Mouse (Mus musculus) embryonic facial prominence, embryonic 11.5 days (tissue): ENCODE measurements around the gene Crhr1. TPM values are rescaled to one million over a fixed set of nuclear protein-coding genes. Genes with fewer than 3 reads are reported as not detected.
A peak's percentile ranks its signal among the peaks of the same experiment; 100 is the strongest.

ENCODE experiments used
- ATAC-seq: fragments of 200-750 bp; cut with Nextera tagmentation; replicated peaks from 2 replicates; pipeline ENCODE4 v1.8.0; 2017; ENCODE audit warnings: low read depth; ENCODE audit not compliant: insufficient number of reproducible peaks, low FRiP score, low TSS enrichment
- DNase-seq: peaks from one replicate; pipeline ENCODE4 v3.0.0-alpha.2; 2015; ENCODE audit warnings: low spot score
- H3K27ac ChIP-seq: fragments of 300-500 bp; sonication (generic); replicated peaks from 2 replicates; pipeline ENCODE4 v1.5.1; 2014; ENCODE audit warnings: mild to moderate bottlenecking, low read depth, low read length, control low read depth
- H3K27me3 ChIP-seq: fragments of 300-500 bp; sonication (generic); 2 replicates; pipeline ENCODE4 v1.6.1; 2014; ENCODE audit warnings: mild to moderate bottlenecking, low read length, moderate library complexity, mixed read lengths; ENCODE audit not compliant: control insufficient read depth, insufficient read depth
- H3K36me3 ChIP-seq: fragments of 300-500 bp; sonication (generic); replicated peaks from 2 replicates; pipeline ENCODE4 v1.6.1; 2014; ENCODE audit warnings: low read depth, mild to moderate bottlenecking, low read length, moderate library complexity, mixed read lengths; ENCODE audit not compliant: control insufficient read depth, insufficient read depth
- H3K4me1 ChIP-seq: fragments of 300-500 bp; sonication (generic); 2 replicates; pipeline ENCODE4 v1.6.1; 2014; ENCODE audit warnings: low read length, mixed read lengths; ENCODE audit not compliant: control insufficient read depth, insufficient read depth
- H3K4me2 ChIP-seq: fragments of 300-500 bp; sonication (generic); 2 replicates; pipeline ENCODE4 v1.6.1; 2014; ENCODE audit warnings: low read depth, mild to moderate bottlenecking, control low read depth, low read length, moderate library complexity
- H3K4me3 ChIP-seq: fragments of 300-500 bp; sonication (generic); 2 replicates; pipeline ENCODE4 v1.5.1; 2014; ENCODE audit warnings: low read depth, low read length, control low read depth
- H3K9ac ChIP-seq: fragments of 300-500 bp; sonication (generic); replicated peaks from 2 replicates; pipeline ENCODE4 v1.6.1; 2014; ENCODE audit warnings: mild to moderate bottlenecking, control low read depth, low read length
- H3K9me3 ChIP-seq: fragments of 300-500 bp; sonication (generic); replicated peaks from 2 replicates; pipeline ENCODE4 v1.6.1; 2016; ENCODE audit warnings: mild to moderate bottlenecking, low read length, inconsistent platforms, mixed read lengths; ENCODE audit not compliant: control insufficient read depth
- WGBS: fragments of 180-500 bp; shearing (Covaris S2); extraction: QIAGEN DNeasy Blood & Tissue Kit; methylation state at CpG from one replicate; pipeline ENCODE4 v1.1.7; 2014; 5-methylcytosine and 5-hydroxymethylcytosine counted together
- polyA plus RNA-seq: library from polyadenylated mRNA; unstranded; fragments of >200 nt; fragmentation: Nextera tagmentation; extraction: Ambion mirVana; gene quantifications from 2 replicates; pipeline ENCODE4 v1.2.1, GENCODE M21; 2014

Crhr1 gene
- polyA plus RNA-seq, 1 experiment from 2014 or later: 0.14 TPM

DNA sequence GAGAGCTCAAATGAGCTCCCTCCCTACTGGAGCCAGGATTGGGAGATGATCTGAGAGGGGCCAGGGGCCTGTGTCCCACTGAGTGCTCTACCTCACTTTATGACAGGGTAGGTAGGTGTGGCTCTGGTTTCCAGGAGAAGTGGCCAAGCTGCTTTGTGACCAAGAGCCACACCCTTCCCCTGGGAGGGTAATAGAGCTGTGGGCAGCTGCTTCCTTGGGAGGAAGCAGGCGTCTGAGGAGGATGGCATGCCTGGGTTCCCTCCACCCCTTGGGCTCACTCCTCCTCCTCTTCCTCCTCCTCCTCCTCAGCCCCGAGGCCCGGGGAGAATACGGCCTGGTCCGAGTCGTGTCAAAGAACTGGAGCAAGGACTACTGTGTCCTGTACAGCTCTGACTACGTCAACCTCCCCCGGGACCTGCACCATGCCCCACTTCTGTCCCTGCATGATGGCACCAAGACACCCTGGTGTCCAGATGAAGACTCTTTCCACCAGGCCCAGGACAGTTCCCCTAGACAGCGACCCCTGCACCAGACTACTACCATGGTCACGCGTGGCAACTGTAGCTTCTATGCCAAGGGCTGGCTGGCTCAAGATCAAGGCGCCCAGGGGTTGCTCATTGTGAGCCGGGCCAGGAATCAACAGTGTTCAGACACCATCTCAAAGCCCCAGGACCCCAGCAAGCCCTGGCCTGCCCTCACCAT lies 53.6 kb downstream of the Crhr1 start, which contains the start of gene Sppl2c:
Sppl2c (plus strand) TSS at position 193 of the 702 bp plus-strand sequence.
- H3K27ac ChIP-seq: no peak within 1 kb of the TSS
- 83% methylated on average over 13 of the region's 13 CpGs for WGBS

DNA sequence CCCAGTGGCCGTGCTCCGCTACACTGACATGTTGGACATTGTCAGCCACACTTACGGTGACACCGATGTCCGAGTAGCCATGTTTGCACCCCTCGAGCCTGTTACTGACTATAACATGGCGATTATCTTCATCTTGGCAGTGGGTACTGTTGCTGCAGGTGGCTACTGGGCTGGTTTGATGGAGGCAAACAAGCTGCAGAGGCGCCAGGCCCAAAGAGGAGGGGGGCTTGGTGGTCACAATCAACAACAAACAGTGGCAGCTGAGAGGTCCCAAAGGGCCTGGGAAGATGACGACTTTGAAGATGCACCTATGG lies 54.1 kb downstream of the Crhr1 start:
- ATAC-seq (no peak), DNase-seq (no peak)
- Histone ChIP-seq H3K9me3 (no peaks in the 10 kb centered on the region), H3K36me3 (no peaks in the 10 kb centered on the region), H3K4me1 (no peaks in the 10 kb centered on the region), H3K27me3 (no peaks in the 10 kb centered on the region), H3K27ac (no peak overlapping the region), H3K9ac (no peak overlapping the region), H3K4me3 (no peak overlapping the region), H3K4me2 (no peak overlapping the region)
- WGBS: 88% methylated on average over 9 of the region's 9 CpGs

More for the DNA sequence above, 53.6 kb downstream of the Crhr1 start, which contains the start of gene Sppl2c:
- no peaks in the 10 kb centered on the region for H3K36me3 ChIP-seq
- H3K4me3 ChIP-seq: no peak within 1 kb of the TSS
- H3K9ac ChIP-seq: no peak within 1 kb of the TSS
- H3K27me3 ChIP-seq: no peaks in the 10 kb centered on the region
- no peaks in the 10 kb centered on the region for H3K4me1 ChIP-seq
- no peak within 1 kb of the TSS for H3K4me2 ChIP-seq
- ATAC-seq: no peak
- H3K9me3 ChIP-seq: no peaks in the 10 kb centered on the region
- no peak for DNase-seq

DNA sequence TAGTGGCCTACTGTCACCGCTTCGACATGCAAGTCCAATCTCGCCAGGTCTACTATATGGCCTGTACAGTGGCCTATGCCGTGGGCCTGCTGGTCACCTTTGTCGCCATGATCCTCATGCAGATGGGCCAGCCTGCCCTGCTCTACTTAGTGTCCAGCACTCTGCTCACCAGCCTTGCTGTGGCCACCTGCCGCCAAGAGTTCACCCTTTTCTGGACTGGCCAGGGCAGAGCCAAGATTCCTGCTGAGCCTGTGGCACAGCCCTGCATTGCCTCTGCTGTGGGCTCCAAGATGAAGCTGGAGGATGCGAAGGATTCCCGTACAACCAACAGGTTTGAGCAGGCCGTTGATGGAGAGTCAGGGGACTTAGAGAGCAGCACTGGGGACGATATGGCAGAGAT lies 55.1 kb downstream of the Crhr1 start:
- no peak for DNase-seq
- Histone ChIP-seq H3K4me3 (no peak overlapping the region), H3K9ac (no peak overlapping the region), H3K27ac (no peak overlapping the region), H3K36me3 (no peaks in the 10 kb centered on the region), H3K4me2 (no peak overlapping the region), H3K4me1 (no peaks in the 10 kb centered on the region), H3K27me3 (no peaks in the 10 kb centered on the region), H3K9me3 (no peaks in the 10 kb centered on the region)
- no peak for ATAC-seq
- 92% methylated on average over 10 of the region's 10 CpGs for WGBS

DNA sequence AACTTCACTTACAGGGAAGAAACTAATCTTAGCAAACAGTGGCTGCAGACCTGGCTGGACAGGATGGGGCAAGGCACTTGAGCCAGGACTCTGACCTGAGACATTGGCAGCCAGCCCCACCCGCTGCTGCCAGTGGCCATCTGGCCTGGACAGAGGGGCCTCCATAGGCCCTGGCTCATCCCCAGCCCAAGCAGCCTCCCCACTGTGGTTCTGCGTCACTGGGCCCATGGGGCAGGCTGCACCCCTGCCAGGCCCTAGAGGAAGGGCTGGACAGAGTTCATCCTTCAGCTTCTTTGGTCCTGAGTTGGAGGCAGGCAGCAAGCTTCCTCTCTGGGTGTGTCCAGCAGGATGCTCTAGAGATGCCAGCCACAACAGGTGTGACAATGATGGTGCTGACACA lies 57.4 kb downstream of the Crhr1 start:
- Histone ChIP-seq H3K27ac (no peak overlapping the region), H3K4me2 (no peak overlapping the region), H3K9ac (no peak overlapping the region), H3K4me1 (no peaks in the 10 kb centered on the region), H3K4me3 (no peak overlapping the region), H3K36me3 (no peaks in the 10 kb centered on the region), H3K9me3 (no peaks in the 10 kb centered on the region), H3K27me3 (no peaks in the 10 kb centered on the region)
- 85% methylated on average over 2 of the region's 2 CpGs for WGBS
- ATAC-seq (no peak), DNase-seq (no peak)

DNA sequence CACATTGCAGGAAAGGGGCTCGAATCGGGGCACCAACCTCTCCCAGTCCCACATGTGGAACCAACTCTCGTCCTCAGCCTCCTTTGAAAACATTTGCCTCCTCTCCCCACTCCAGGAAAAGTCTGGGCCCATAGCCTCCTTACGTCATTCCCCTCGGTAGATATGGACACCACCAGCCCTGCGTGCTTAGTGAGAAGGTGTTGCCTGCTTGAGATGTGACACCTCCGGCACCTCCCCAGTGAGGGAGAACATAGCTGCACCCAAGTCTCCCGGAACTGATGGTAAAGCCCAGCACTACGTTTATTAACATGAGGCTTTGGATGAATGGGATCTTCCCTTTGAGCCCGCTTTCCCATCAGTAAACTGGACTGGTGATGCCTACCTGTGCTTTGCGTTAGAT lies 62.7 kb downstream of the Crhr1 start:
- no peak for ATAC-seq
- H3K4me2 ChIP-seq: no peak overlapping the region

DNA sequence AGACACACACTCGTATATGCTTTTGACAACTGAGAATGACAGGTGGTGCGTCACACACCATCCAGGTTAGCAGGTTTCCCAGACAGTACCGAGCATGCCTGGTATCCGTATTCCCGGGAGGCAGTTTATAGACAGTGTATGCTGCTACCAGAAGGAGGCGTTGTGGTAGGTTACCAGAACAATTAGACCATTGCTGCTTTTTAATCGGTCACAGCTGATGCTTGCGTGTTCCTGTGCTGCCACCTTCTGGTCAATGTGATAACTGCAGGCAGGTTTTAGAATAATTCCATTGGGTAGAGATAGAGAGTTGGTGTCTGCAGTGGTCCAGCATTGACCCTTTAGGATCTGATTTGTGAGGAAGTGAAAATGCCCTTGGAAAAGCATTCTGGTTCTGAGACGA lies 63.1 kb downstream of the Crhr1 start:
- H3K4me3 ChIP-seq: no peak overlapping the region
- H3K9me3 ChIP-seq: no peaks in the 10 kb centered on the region
- H3K27ac ChIP-seq: no peak overlapping the region
- WGBS: 10% methylated on average over 9 of the region's 9 CpGs
- H3K4me2 ChIP-seq: no peak overlapping the region
- H3K9ac ChIP-seq: no peak overlapping the region
- H3K4me1 ChIP-seq: no peaks in the 10 kb centered on the region
- no peaks in the 10 kb centered on the region for H3K27me3 ChIP-seq
- no peaks in the 10 kb centered on the region for H3K36me3 ChIP-seq
- DNase-seq (peak; percentile 93), ATAC-seq (peak; percentile 79)

More for the DNA sequence above, 62.7 kb downstream of the Crhr1 start:
- DNase-seq: no peak
- H3K36me3 ChIP-seq: no peaks in the 10 kb centered on the region
- no peaks in the 10 kb centered on the region for H3K9me3 ChIP-seq
- no peaks in the 10 kb centered on the region for H3K4me1 ChIP-seq
- 73% methylated on average over 11 of the region's 11 CpGs for WGBS
- no peak overlapping the region for H3K27ac ChIP-seq
- H3K27me3 ChIP-seq: no peaks in the 10 kb centered on the region
- H3K9ac ChIP-seq: no peak overlapping the region
- no peak overlapping the region for H3K4me3 ChIP-seq

DNA sequence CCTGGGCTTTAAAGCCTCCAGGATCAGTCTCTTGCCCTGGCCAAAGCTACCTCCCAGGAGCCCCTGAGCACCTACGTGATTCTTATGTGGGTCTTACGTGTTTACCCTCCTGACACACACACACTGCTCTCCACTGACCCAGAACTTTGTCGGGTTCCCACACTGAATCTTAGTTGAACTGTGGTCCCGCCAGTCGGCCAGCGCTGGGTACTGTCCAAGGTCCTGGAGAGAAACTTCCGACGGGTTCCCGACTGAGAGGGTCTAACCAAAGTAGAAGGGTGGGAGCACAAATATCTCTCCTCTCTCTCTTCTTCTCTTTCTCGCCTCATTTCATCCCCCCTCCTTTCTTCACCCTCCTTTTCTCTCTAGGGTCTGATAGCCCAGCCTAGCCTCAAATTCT lies 65.2 kb downstream of the Crhr1 start:
- H3K36me3 ChIP-seq: no peaks in the 10 kb centered on the region
- H3K27ac ChIP-seq: no peak overlapping the region
- WGBS: 5% methylated on average over 10 of the region's 10 CpGs
- H3K27me3 ChIP-seq: no peaks in the 10 kb centered on the region
- no peak overlapping the region for H3K4me3 ChIP-seq
- H3K4me2 ChIP-seq: no peak overlapping the region
- ATAC-seq: no peak
- H3K9ac ChIP-seq: no peak overlapping the region
- peak; percentile 77 for DNase-seq
- H3K4me1 ChIP-seq: no peaks in the 10 kb centered on the region
- H3K9me3 ChIP-seq: no peaks in the 10 kb centered on the region

DNA sequence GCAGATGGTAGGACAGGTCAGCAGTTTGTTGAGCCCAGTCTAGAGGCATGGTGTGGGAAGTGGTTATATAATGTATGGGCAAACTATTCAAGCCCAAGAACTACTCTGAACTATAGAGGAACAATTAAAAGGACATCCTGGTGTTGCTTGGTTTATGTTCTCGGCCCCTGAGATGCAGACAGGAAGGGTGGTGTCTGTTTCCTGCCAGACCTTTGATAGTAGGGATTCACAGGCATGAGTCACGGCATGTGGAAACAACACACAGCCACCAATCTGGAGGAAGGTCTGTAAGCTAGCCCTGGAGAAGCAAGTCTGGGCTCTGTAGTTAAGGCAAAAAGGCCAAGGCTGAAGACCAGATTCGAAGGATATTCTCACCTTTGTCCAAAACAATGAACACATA lies 70.6 kb downstream of the Crhr1 start:
- DNase-seq (no peak), ATAC-seq (no peak)
- Histone ChIP-seq H3K9ac (no peak overlapping the region), H3K36me3 (no peaks in the 10 kb centered on the region), H3K27me3 (no peaks in the 10 kb centered on the region), H3K27ac (no peak overlapping the region), H3K4me3 (no peak overlapping the region), H3K9me3 (no peaks in the 10 kb centered on the region), H3K4me1 (no peaks in the 10 kb centered on the region), H3K4me2 (no peak overlapping the region)
- 73% methylated on average over 3 of the region's 3 CpGs for WGBS
